Mouse (Mus musculus) left cerebral cortex, adult 8-10 months (tissue): Measurements from ENCODE around the gene Cux2. TPM values are rescaled to one million over a fixed set of nuclear protein-coding genes. Genes with fewer than 3 reads are reported as not detected.
"Not testable (repeated sequence)": the region's sequence is repeated elsewhere in the genome, so short reads cannot be mapped to it uniquely, and the experiment has no call there.

ENCODE experiments used
- DNase-seq, 2 experiments: peaks; one replicate each; pipeline ENCODE4 v3.0.0; 2022; ENCODE audit warnings: low spot score in 2 of 2
- total RNA-seq, 4 experiments: library from RNA; stranded (reverse); gene quantifications; 2 replicates each; pipeline ENCODE4 v1.2.4; 2022

Cux2 gene
- total RNA-seq, 4 experiments from 2014 or later, result 150 to 185 (median 160) TPM

- DNase-seq, result peak in 1 of 2 experiments; percentile 75
These were observed 177.7 kb downstream of the Cux2 start for GRCm38 (mm10) chr5:121872158-121872557.

GRCm38 (mm10) chr5:121871515-121872030, 178.3 kb downstream of the Cux2 start:
- DNase-seq, result no peak

GRCm38 (mm10) chr5:121870832-121871231, 179.1 kb downstream of the Cux2 start:
- no peak for DNase-seq

GRCm38 (mm10) chr5:121867963-121868362, 181.9 kb downstream of the Cux2 start:
- no peak for DNase-seq

GRCm38 (mm10) chr5:121864330-121864729, 185.6 kb downstream of the Cux2 start:
- no peak for DNase-seq

GRCm38 (mm10) chr5:121861964-121862363, 187.9 kb downstream of the Cux2 start:
- no peak for DNase-seq

GRCm38 (mm10) chr5:121858427-121858826, 191.5 kb downstream of the Cux2 start:
- DNase-seq, result no peak

- no peak for DNase-seq
These were observed 193.2 kb downstream of the Cux2 start for GRCm38 (mm10) chr5:121856740-121857139.

- no peak for DNase-seq
These were observed 195.1 kb downstream of the Cux2 start for GRCm38 (mm10) chr5:121854768-121855167.

GRCm38 (mm10) chr5:121853368-121854051, 196.4 kb downstream of the Cux2 start:
- no peak for DNase-seq

- DNase-seq, result no peak
These were observed 200.2 kb downstream of the Cux2 start for GRCm38 (mm10) chr5:121849478-121850349.

GRCm38 (mm10) chr5:121848743-121849142, 201.2 kb downstream of the Cux2 start, which contains the start of gene Pheta1:
TSS of gene Pheta1 (plus strand) at chr5:121848984.
- DNase-seq, result peak; percentile 83 to 88

- no peak for DNase-seq
These were observed 201.8 kb downstream of the Cux2 start for GRCm38 (mm10) chr5:121848035-121848519.

- not testable (repeated sequence) for DNase-seq
These were observed 202.6 kb downstream of the Cux2 start for GRCm38 (mm10) chr5:121847269-121847668.

- no peak for DNase-seq
These were observed 203.6 kb downstream of the Cux2 start for GRCm38 (mm10) chr5:121846322-121846721.

GRCm38 (mm10) chr5:121845361-121845760, 204.5 kb downstream of the Cux2 start:
- no peak for DNase-seq

GRCm38 (mm10) chr5:121843138-121843905, 206.6 kb downstream of the Cux2 start:
- DNase-seq, result no peak

GRCm38 (mm10) chr5:121842665-121843118, 207.2 kb downstream of the Cux2 start:
- peak in 1 of 2 experiments; percentile 73 for DNase-seq

- no peak for DNase-seq
These were observed 207.9 kb downstream of the Cux2 start for GRCm38 (mm10) chr5:121841973-121842372.

GRCm38 (mm10) chr5:121841516-121841915, 208.4 kb downstream of the Cux2 start:
- no peak for DNase-seq

GRCm38 (mm10) chr5:121839128-121839473, 210.8 kb downstream of the Cux2 start:
- no peak for DNase-seq
